Mouse (Mus musculus): ENCODE data around the gene Tmem106c.

DNA sequence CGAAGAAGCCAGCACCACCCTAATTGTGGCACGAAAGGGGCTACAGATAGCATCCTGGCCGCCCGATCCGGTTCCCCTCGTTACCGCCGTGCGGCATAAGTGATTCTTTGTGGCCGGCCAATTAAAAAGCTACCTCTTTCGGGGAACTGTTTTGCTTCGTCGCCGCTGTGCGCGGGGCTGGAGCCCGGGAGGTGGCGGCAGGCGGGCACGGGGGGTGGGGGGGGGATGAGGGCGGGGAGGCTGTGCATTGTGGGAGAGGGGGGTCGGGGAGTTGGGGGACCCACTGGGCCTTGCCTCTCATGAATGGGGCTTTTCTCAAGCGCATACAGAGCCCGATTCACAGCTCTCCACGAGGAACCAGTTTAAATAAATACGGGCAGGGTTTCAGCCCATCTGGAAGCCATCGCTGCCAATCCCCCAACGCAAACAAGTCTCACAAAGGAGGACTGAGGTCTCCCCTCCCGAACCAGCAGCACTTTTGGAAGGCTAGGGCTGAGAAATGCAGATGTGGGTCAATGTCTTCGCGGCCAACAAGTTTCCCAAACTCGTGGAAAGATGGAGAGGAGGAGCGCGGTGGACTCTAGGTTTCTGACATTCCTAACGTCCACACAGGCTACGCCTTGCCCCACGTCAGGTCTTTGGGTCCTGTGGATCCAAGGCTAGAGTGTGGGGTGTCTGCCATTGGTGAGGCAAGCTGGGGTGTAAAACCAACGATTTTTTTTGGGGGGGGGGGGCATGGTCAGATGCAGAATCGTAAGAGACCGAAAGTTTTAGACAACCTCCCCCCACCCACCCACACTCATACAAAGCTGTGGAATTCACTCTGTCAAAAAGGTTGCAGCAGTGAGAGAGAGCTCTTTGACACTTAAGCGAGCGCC, 38.4 kb downstream of the Tmem106c start:
- TF ChIP-seq GATA1 (IDR thresholded peaks at IDR 0.05; ENCODE audit: low read length), result no peak
- no peak for TF ChIP-seq TAL1 (IDR thresholded peaks at IDR 0.05; ENCODE audit: low read length)

All from erythroblast, embryonic 14.5 days (primary cell).